25 mouse cellular contexts compared by ENCODE assay signal in genomic region chr10:12799416-12799815, GRCm38 (mm10).
DNase-seq lines count a peak whose midpoint lies in the region; ATAC-seq lines count a peak whose summit lies in the region.
"Had no signal": no experiment of that assay in that cellular context is flagged by ENCODE, and none has a peak within 500 bp of the region (broad histone marks: within the 10 kb centered on the region; RNA-seq: fewer than 3 reads in every experiment).

No protein-coding gene starts in this region.

- peak; percentile 51 for DNase-seq in heart, adult 11 months
- no peak for DNase-seq in heart, postnatal 10 days
- no peak for DNase-seq in heart, embryonic 10.5 days (ENCODE audit: low spot score)
- peak; percentile 71 for DNase-seq in Muller cell, postnatal 12 days (ENCODE audit: inconsistent ontology term)
- no peak for DNase-seq in cerebellum, postnatal 4 days (ENCODE audit: low spot score in 2 of 2)
- no peak for DNase-seq in right cerebral cortex, postnatal 36 days (ENCODE audit: low spot score in 2 of 2)
- DNase-seq: adrenal gland, adult 8-10 months; adrenal gland, postnatal 25 days; B cell, adult 2 months; cerebellum, adult 18-20 months; cerebellum, adult 9-10 months; cerebellum, postnatal 14 days; forebrain, postnatal 0 days; gastrocnemius, postnatal 25 days; kidney, adult 18-20 months had no signal

- H3K27me3 ChIP-seq in heart, embryonic 13.5 days (replicated peaks) = no peaks in the 10 kb centered on the region
- no peaks in the 10 kb centered on the region for H3K27me3 ChIP-seq in heart, embryonic 10.5 days (ENCODE audit: insufficient read depth, poor library complexity, severe bottlenecking)
- H3K27me3 ChIP-seq: embryonic facial prominence, embryonic 12.5 days; embryonic facial prominence, embryonic 15.5 days; heart, embryonic 15.5 days; hindbrain, embryonic 13.5 days had no signal

- H3K9ac ChIP-seq in heart, embryonic 13.5 days = no peak overlapping the region
- H3K9ac ChIP-seq: embryonic facial prominence, embryonic 12.5 days; embryonic facial prominence, embryonic 15.5 days; forebrain, postnatal 0 days; heart, embryonic 15.5 days; hindbrain, embryonic 13.5 days had no signal

- WGBS in heart, embryonic 13.5 days = 63% methylated on average over 2 of the region's 2 CpGs
- WGBS in heart, embryonic 10.5 days = 61% methylated on average over 2 of the region's 2 CpGs

- no peak overlapping the region for H3K4me3 ChIP-seq in heart, embryonic 13.5 days
- no peak overlapping the region for H3K4me3 ChIP-seq in heart, embryonic 10.5 days
- H3K4me3 ChIP-seq: embryonic facial prominence, embryonic 12.5 days; embryonic facial prominence, embryonic 15.5 days; heart, embryonic 15.5 days; hindbrain, embryonic 10.5 days; hindbrain, embryonic 13.5 days had no signal

- H3K9me3 ChIP-seq in heart, embryonic 13.5 days = no peaks in the 10 kb centered on the region
- no peaks in the 10 kb centered on the region for H3K9me3 ChIP-seq in heart, embryonic 10.5 days
- H3K9me3 ChIP-seq: embryonic facial prominence, embryonic 15.5 days; heart, embryonic 15.5 days; hindbrain, embryonic 10.5 days; hindbrain, embryonic 13.5 days had no signal

- H3K27ac ChIP-seq in heart, embryonic 13.5 days (replicated peaks) = 0 out of 2 replicates have a peak overlapping the region, but pooled peaks have one; percentile 8
- no peak overlapping the region for H3K27ac ChIP-seq in heart, embryonic 10.5 days
- H3K27ac ChIP-seq: embryonic facial prominence, embryonic 12.5 days; embryonic facial prominence, embryonic 15.5 days; heart, embryonic 15.5 days; hindbrain, embryonic 10.5 days; hindbrain, embryonic 13.5 days had no signal

- H3K36me3 ChIP-seq in heart, embryonic 13.5 days = no peaks in the 10 kb centered on the region
- H3K36me3 ChIP-seq in heart, embryonic 10.5 days = no peaks in the 10 kb centered on the region
- H3K36me3 ChIP-seq: embryonic facial prominence, embryonic 12.5 days; embryonic facial prominence, embryonic 15.5 days; heart, embryonic 15.5 days; hindbrain, embryonic 10.5 days; hindbrain, embryonic 13.5 days had no signal

- H3K4me1 ChIP-seq in heart, embryonic 13.5 days = peaks cover 49% of the 10 kb centered on the region
- peaks cover 39% of the 10 kb centered on the region for H3K4me1 ChIP-seq in heart, embryonic 10.5 days

- intact Hi-C loops in heart, postnatal 10 days (cut with DNase I) = loop anchor here (5.0 kb wide), 1 partner anchor 68 kb away; the partner anchor contains the start of gene Utrn

- ATAC-seq in heart, embryonic 13.5 days (ENCODE audit: extremely low read depth, insufficient number of reproducible peaks, low FRiP score, low TSS enrichment) = no peak
- ATAC-seq: activated CD4-positive, CD25-positive, alpha-beta regulatory T cell, adult 4 months; forebrain, embryonic 14.5 days; forebrain, postnatal 0 days; hindbrain, embryonic 16.5 days; intestine, embryonic 16.5 days had no signal

- no peak overlapping the region for H3K4me2 ChIP-seq in heart, embryonic 13.5 days
- H3K4me2 ChIP-seq: embryonic facial prominence, embryonic 12.5 days; embryonic facial prominence, embryonic 15.5 days; heart, embryonic 15.5 days; hindbrain, embryonic 13.5 days had no signal

Comparison
In these comparisons a context has a peak if more than half of its experiments do, and no peak if none do; other contexts are left out.
1. DNase-seq: peak in heart, adult 11 months (single experiment) and Muller cell, postnatal 12 days (single experiment); none in heart, postnatal 10 days (0 of 2), heart, embryonic 10.5 days (single experiment), cerebellum, postnatal 4 days (0 of 2) and right cerebral cortex, postnatal 36 days (0 of 2).